Mouse (Mus musculus): ENCODE measurements at regions not wholly inside any gene's neighbourhood (a gene's known extent, or its start where the extent isn't known, plus 50 kb on each side); places are given as distances from the start of the nearest gene placed in this dataset.

GRCm38 (mm10) chr12:5856421-5856820 is 480.9 kb upstream of the Klhl29 start:
- H3K4me3 ChIP-seq (ENCODE audit: insufficient read depth, low read depth, low read length) = no peak overlapping the region

GRCm38 (mm10) chr12:5810427-5810826 is 434.9 kb upstream of the Klhl29 start:
- Histone ChIP-seq H3K4me1 (ENCODE audit: control insufficient read depth, insufficient read depth, insufficient read length, low read length) (no peaks in the 10 kb centered on the region), H3K27ac (replicated peaks; ENCODE audit: low read depth, low read length) (no peak overlapping the region), H3K4me3 (ENCODE audit: insufficient read depth, low read depth, low read length) (no peak overlapping the region)

More at GRCm38 (mm10) chr12:5856421-5856820, 480.9 kb upstream of the Klhl29 start:
- Histone ChIP-seq H3K4me1 (ENCODE audit: control insufficient read depth, insufficient read depth, insufficient read length, low read length) (no peaks in the 10 kb centered on the region), H3K27ac (replicated peaks; ENCODE audit: low read depth, low read length) (no peak overlapping the region)

GRCm38 (mm10) chr12:5810009-5810408 is 434.5 kb upstream of the Klhl29 start:
- no peaks in the 10 kb centered on the region for H3K4me1 ChIP-seq (ENCODE audit: control insufficient read depth, insufficient read depth, insufficient read length, low read length)
- no peak overlapping the region for H3K4me3 ChIP-seq (ENCODE audit: insufficient read depth, low read depth, low read length)
- H3K27ac ChIP-seq (replicated peaks; ENCODE audit: low read depth, low read length) = no peak overlapping the region

GRCm38 (mm10) chr12:5807996-5808886 is 432.8 kb upstream of the Klhl29 start:
- Histone ChIP-seq H3K27ac (replicated peaks; ENCODE audit: low read depth, low read length) (no peak overlapping the region), H3K4me1 (ENCODE audit: control insufficient read depth, insufficient read depth, insufficient read length, low read length) (no peaks in the 10 kb centered on the region), H3K4me3 (ENCODE audit: insufficient read depth, low read depth, low read length) (no peak overlapping the region)

- no peaks in the 10 kb centered on the region for H3K4me1 ChIP-seq (ENCODE audit: control insufficient read depth, insufficient read depth, insufficient read length, low read length)
- H3K27ac ChIP-seq (replicated peaks; ENCODE audit: low read depth, low read length) = no peak overlapping the region
- H3K4me3 ChIP-seq (ENCODE audit: insufficient read depth, low read depth, low read length) = no peak overlapping the region
These were observed 430.2 kb upstream of the Klhl29 start for GRCm38 (mm10) chr12:5805731-5806130.

DNA sequence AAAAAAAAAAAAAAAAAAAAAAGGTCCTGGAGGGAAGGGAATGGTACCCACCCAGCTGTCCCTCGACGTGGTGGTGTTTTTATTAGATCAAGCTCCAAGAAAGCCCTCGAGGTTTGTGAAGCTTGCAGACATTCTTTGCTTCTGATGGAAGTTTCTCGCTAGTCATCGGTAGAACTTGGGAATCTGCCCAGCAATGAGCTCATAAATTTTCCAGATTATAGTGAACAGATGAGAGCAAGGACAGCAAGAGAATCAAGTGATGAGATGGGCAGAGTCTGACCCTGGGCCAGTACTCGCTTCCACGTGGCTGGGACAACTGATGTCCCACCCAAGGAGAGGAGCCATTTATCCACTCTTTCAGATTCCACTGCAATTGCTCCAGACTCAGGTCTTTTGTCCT is 417.6 kb upstream of the Klhl29 start:
- Histone ChIP-seq H3K4me1 (ENCODE audit: control insufficient read depth, insufficient read depth, insufficient read length, low read length) (no peaks in the 10 kb centered on the region), H3K27ac (replicated peaks; ENCODE audit: low read depth, low read length) (no peak overlapping the region), H3K4me3 (ENCODE audit: insufficient read depth, low read depth, low read length) (no peak overlapping the region)

- Histone ChIP-seq H3K27ac (replicated peaks; ENCODE audit: low read depth, low read length) (no peak overlapping the region), H3K4me3 (ENCODE audit: insufficient read depth, low read depth, low read length) (no peak overlapping the region), H3K4me1 (ENCODE audit: control insufficient read depth, insufficient read depth, insufficient read length, low read length) (no peaks in the 10 kb centered on the region)
These were observed 411.8 kb upstream of the Klhl29 start for GRCm38 (mm10) chr12:5787074-5787813.

GRCm38 (mm10) chr12:5781276-5781675 is 405.8 kb upstream of the Klhl29 start:
- Histone ChIP-seq H3K27ac (replicated peaks; ENCODE audit: low read depth, low read length) (no peak overlapping the region), H3K4me3 (ENCODE audit: insufficient read depth, low read depth, low read length) (no peak overlapping the region), H3K4me1 (ENCODE audit: control insufficient read depth, insufficient read depth, insufficient read length, low read length) (no peaks in the 10 kb centered on the region)

- Histone ChIP-seq H3K4me3 (ENCODE audit: insufficient read depth, low read depth, low read length) (no peak overlapping the region), H3K27ac (replicated peaks; ENCODE audit: low read depth, low read length) (no peak overlapping the region), H3K4me1 (ENCODE audit: control insufficient read depth, insufficient read depth, insufficient read length, low read length) (no peaks in the 10 kb centered on the region)
These were observed 402.1 kb upstream of the Klhl29 start for GRCm38 (mm10) chr12:5777556-5777955.

GRCm38 (mm10) chr12:5771399-5771978 is 396.0 kb upstream of the Klhl29 start:
- no peak overlapping the region for H3K27ac ChIP-seq (replicated peaks; ENCODE audit: low read depth, low read length)
- H3K4me3 ChIP-seq (ENCODE audit: insufficient read depth, low read depth, low read length) = no peak overlapping the region
- H3K4me1 ChIP-seq (ENCODE audit: control insufficient read depth, insufficient read depth, insufficient read length, low read length) = no peaks in the 10 kb centered on the region

GRCm38 (mm10) chr12:5770531-5770930 is 395.0 kb upstream of the Klhl29 start:
- no peaks in the 10 kb centered on the region for H3K4me1 ChIP-seq (ENCODE audit: control insufficient read depth, insufficient read depth, insufficient read length, low read length)
- H3K4me3 ChIP-seq (ENCODE audit: insufficient read depth, low read depth, low read length) = no peak overlapping the region
- H3K27ac ChIP-seq (replicated peaks; ENCODE audit: low read depth, low read length) = no peak overlapping the region

DNA sequence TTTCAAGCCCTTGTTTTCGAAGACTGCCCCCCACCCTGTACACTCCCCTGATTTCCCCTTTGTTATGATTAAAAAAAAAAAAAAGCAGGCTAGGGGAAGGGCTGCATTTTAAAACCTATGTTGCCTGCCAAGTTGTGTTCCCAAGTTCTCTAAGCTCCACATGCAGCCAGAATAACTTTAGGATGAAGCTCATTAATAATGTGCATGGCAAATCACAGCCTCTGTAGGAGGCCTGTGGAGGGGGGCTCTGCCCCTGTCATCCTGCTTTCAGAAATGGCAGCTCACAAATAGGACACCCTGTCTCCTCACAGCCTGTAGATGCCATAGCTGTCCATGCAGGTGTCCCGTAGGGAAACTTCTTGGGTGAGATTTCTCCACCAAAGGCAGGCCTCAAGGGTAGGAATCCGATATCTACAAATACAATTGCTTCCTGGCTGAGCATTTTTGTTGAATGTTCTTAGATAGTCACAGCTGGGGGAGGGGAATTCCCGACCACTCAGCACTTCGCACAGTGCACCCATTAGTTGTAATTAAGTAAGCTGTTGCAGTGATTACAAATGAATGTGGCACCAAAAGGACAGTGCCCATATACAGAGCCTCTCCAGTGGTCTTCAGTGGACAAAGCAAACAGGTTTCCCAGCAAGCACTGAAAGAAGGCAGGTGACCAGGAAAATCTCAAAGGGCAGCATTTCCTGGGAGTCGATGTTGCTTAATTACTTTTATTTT is 389.1 kb upstream of the Klhl29 start:
- H3K4me3 ChIP-seq (ENCODE audit: insufficient read depth, low read depth, low read length) = no peak overlapping the region
- H3K4me1 ChIP-seq (ENCODE audit: control insufficient read depth, insufficient read depth, insufficient read length, low read length) = no peaks in the 10 kb centered on the region
- H3K27ac ChIP-seq (replicated peaks; ENCODE audit: low read depth, low read length) = no peak overlapping the region

- no peak overlapping the region for H3K4me3 ChIP-seq (ENCODE audit: insufficient read depth, low read depth, low read length)
- no peak overlapping the region for H3K27ac ChIP-seq (replicated peaks; ENCODE audit: low read depth, low read length)
- no peaks in the 10 kb centered on the region for H3K4me1 ChIP-seq (ENCODE audit: control insufficient read depth, insufficient read depth, insufficient read length, low read length)
These were observed 388.5 kb upstream of the Klhl29 start for GRCm38 (mm10) chr12:5764026-5764425.

- H3K4me1 ChIP-seq (ENCODE audit: control insufficient read depth, insufficient read depth, insufficient read length, low read length) = no peaks in the 10 kb centered on the region
- no peak overlapping the region for H3K4me3 ChIP-seq (ENCODE audit: insufficient read depth, low read depth, low read length)
- H3K27ac ChIP-seq (replicated peaks; ENCODE audit: low read depth, low read length) = no peak overlapping the region
These were observed 386.9 kb upstream of the Klhl29 start for GRCm38 (mm10) chr12:5762306-5762927.
